Mouse (Mus musculus) liver, adult 2 months (tissue): ENCODE results near the gene Filip1. TPM values are rescaled to one million over a fixed set of nuclear protein-coding genes. Genes with fewer than 3 reads are reported as not detected.

Experiments used
- DNase-seq: peaks from one replicate; pipeline ENCODE4 v3.0.0-alpha.2; 2011; ENCODE audit warnings: low read depth, low spot score; ENCODE audit errors: extremely low read depth
- H3K27ac ChIP-seq: fragments of 200-500 bp; replicated peaks from 2 replicates; pipeline ENCODE4 v1.5.1; 2012; ENCODE audit warnings: low read depth, mild to moderate bottlenecking, control low read depth, inconsistent platforms, low read length; ENCODE audit not compliant: insufficient read depth
- H3K27me3 ChIP-seq: fragments of 200-500 bp; 2 replicates; pipeline ENCODE4 v1.6.1; 2012; ENCODE audit warnings: mild to moderate bottlenecking, moderate library complexity, low read length, inconsistent platforms; ENCODE audit not compliant: control insufficient read depth, insufficient read depth
- H3K36me3 ChIP-seq: fragments of 200-500 bp; 2 replicates; pipeline ENCODE4 v1.6.1; 2012; ENCODE audit warnings: low read length, inconsistent platforms; ENCODE audit not compliant: control insufficient read depth, insufficient read depth
- H3K4me1 ChIP-seq: fragments of 200-500 bp; 2 replicates; pipeline ENCODE4 v1.6.1; 2011; ENCODE audit warnings: low read length; ENCODE audit not compliant: control insufficient read depth, insufficient read depth
- H3K4me3 ChIP-seq: fragments of 200-500 bp; 2 replicates; pipeline ENCODE4 v1.5.1; 2011; ENCODE audit warnings: low read depth, mild to moderate bottlenecking, control low read depth, low read length, moderate library complexity; ENCODE audit not compliant: insufficient read depth
- H3K79me2 ChIP-seq: fragments of 200-500 bp; 2 replicates; pipeline ENCODE4 v1.6.1; 2012; ENCODE audit warnings: inconsistent platforms, mild to moderate bottlenecking, low read length, moderate library complexity; ENCODE audit not compliant: control insufficient read depth, insufficient read depth
- H3K9ac ChIP-seq: fragments of 200-500 bp; 2 replicates; pipeline ENCODE4 v1.6.1; 2012; ENCODE audit warnings: low read depth, mild to moderate bottlenecking, control low read depth, inconsistent platforms, low read length
- CTCF ChIP-seq: fragments of 200-500 bp; IDR thresholded peaks from 2 replicates; pipeline ENCODE4 v1.5.1; 2011; ENCODE audit warnings: low read depth, low read length, control low read depth
- POLR2A ChIP-seq: fragments of 200-500 bp; IDR thresholded peaks from 2 replicates; pipeline ENCODE4 v1.6.1; 2011; ENCODE audit warnings: low read length, control low read depth; ENCODE audit not compliant: insufficient read depth; ENCODE audit errors: extremely low read depth
- WGBS: fragments of 180-500 bp; shearing (Covaris S2); methylation state at CpG from one replicate; pipeline ENCODE4 v1.1.7; 2018; 5-methylcytosine and 5-hydroxymethylcytosine counted together
- polyA plus RNA-seq: library from polyadenylated mRNA; depleted of rRNA; stranded (reverse); fragments of >200 nt; gene quantifications from 2 replicates; pipeline ENCODE4 v1.2.3, GENCODE M21; 2012
- total RNA-seq: library from RNA; depleted of rRNA; stranded (reverse); fragments of >200 nt; gene quantifications from 2 replicates; pipeline ENCODE4 v1.2.3, GENCODE M21; 2014

Gene Filip1
- total and polyA plus RNA-seq, 2 experiments: 0.10 to 1.2 TPM

DNA sequence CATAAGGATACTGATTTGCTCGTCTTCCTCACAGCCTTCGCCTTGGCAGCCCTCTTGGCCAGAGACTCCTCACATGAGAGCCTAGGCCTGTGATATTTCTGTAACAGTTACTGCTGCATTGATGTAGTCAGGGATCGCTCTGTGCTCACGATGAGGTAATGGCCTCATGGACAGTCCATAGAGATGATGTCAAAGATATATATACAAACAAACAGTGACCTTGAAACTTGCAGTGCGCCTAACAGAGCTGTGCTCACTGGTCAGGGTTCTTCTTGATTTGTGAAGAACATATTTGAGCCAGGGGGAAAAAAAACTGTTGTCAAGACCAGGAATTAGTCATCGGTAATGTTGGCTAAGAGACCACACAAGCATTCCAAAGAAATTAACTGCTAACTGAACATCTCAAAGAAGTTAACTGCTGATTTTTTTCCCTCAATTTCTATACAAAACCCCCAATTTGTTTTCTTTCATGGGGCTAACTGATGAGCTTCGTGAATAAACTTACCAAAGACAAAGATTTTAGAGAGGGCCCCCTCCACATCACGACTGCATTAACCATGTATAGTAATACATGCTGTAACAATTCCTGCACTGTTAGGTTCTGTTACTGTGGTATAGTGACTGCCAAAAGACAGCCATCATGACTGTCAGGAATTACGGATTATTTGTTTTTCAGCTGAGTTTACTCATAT lies 86.0 kb downstream of the Filip1 start:
- no peak overlapping the region for H3K9ac ChIP-seq
- 75% methylated on average over 9 of the region's 9 CpGs for WGBS
- no peak overlapping the region for H3K4me3 ChIP-seq
- no peaks in the 10 kb centered on the region for H3K4me1 ChIP-seq
- TF ChIP-seq CTCF (no peak), POLR2A (no peak)
- H3K79me2 ChIP-seq: no peaks in the 10 kb centered on the region
- no peak for DNase-seq
- no peaks in the 10 kb centered on the region for H3K27me3 ChIP-seq
- no peak overlapping the region for H3K27ac ChIP-seq
- H3K36me3 ChIP-seq: no peaks in the 10 kb centered on the region

DNA sequence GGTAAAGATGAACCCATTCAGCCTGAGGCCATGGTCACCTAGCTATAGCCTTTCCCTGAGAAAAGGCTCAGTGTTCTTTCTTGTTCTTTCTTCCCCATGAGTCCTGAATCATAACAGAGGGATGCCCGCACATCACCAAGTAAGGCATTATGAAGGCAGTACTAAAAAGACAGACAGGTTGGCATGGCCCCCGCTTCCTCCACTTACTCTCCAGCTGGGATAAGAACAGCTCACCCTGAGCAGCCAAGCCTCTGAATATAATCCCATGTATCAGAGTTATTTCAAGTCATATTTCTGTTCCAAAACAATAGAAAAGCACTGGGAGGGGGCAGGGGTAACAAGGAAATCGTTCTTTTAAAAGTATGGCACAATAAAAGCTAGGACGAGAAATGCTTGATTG lies 86.7 kb downstream of the Filip1 start:
- no peak overlapping the region for H3K27ac ChIP-seq
- no peak overlapping the region for H3K4me3 ChIP-seq
- H3K79me2 ChIP-seq: no peaks in the 10 kb centered on the region
- H3K36me3 ChIP-seq: no peaks in the 10 kb centered on the region
- no peaks in the 10 kb centered on the region for H3K27me3 ChIP-seq
- no peak overlapping the region for H3K9ac ChIP-seq
- no peaks in the 10 kb centered on the region for H3K4me1 ChIP-seq
- 92% methylated on average over 4 of the region's 4 CpGs for WGBS
- DNase-seq: no peak
- TF ChIP-seq CTCF (no peak), POLR2A (no peak)

DNA sequence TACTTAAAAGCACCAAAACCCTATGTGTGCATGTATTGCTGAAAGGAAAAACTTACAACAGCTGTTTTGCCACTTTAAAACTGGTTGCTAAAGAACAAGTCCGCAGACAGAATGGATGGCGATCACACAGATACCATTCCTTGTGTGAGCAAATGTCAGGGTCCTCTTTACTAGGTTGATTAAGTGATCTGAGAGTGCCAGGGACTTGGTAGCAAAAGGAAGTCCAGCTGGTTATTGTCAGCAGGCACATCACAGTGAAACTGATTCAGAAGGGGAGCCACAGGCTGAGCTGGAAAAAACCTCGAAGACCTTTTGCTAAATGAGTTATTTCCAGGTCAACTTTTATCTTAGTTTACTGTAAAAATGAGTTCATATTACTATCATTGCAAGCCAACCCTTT lies 89.4 kb downstream of the Filip1 start:
- TF ChIP-seq CTCF (no peak), POLR2A (no peak)
- WGBS: 84% methylated on average over 3 of the region's 3 CpGs

GRCm38 (mm10) chr9:79922493-79922760 lies 90.2 kb downstream of the Filip1 start:
- Histone ChIP-seq H3K4me3 (no peak overlapping the region), H3K4me1 (no peaks in the 10 kb centered on the region; the same call in 1 of the 2 replicates), H3K9ac (no peak overlapping the region), H3K79me2 (no peaks in the 10 kb centered on the region), H3K36me3 (no peaks in the 10 kb centered on the region), H3K27ac (no peak overlapping the region), H3K27me3 (no peaks in the 10 kb centered on the region)
- no peak for DNase-seq
- TF ChIP-seq POLR2A (no peak), CTCF (no peak)
- 87% methylated on average over 6 of the region's 6 CpGs for WGBS

More for the DNA sequence above, 89.4 kb downstream of the Filip1 start:
- no peak overlapping the region for H3K9ac ChIP-seq
- no peaks in the 10 kb centered on the region; the same call in 1 of the 2 replicates for H3K4me1 ChIP-seq
- no peaks in the 10 kb centered on the region for H3K79me2 ChIP-seq
- no peak for DNase-seq
- H3K27ac ChIP-seq: no peak overlapping the region
- H3K4me3 ChIP-seq: no peak overlapping the region
- no peaks in the 10 kb centered on the region for H3K36me3 ChIP-seq
- no peaks in the 10 kb centered on the region for H3K27me3 ChIP-seq

DNA sequence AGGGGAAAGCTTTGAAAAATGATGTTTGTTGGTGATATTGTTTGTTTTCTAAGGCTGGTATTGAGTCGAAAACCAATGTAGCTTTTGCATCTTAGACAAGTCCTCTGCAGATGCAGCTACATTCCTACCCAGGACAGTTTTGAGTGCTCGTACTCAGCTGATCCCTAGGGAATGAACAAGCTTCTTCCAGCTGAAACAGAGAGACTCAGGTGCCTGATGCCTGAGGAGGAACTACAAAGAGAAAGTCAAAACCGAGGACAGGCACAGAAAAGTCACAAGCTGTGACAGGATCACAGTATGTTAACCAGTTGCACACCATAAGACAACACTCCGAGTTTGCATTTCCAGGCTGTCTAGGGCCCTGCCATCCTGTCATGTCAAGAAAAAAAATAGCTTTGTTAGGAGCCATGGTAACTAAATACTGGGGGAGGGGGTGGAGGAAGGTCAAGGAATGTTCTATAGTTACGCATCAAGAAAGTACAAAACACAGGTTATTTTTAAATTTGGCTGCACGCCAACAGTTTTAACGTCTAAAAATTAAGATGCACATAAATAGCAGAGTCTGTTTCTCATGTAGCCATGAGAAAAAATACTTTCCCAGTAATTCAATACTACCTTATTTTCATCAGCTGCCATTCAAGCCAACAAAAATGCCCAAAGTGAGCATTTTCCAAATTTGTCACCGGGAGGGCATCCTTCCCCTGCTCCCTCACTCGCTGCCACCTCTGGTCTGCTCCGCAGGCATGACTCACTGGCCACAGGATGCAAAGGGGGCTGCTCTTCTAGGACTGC lies 90.8 kb downstream of the Filip1 start:
- WGBS: 70% methylated on average over 10 of the region's 10 CpGs
- TF ChIP-seq CTCF (no peak), POLR2A (no peak)
- Histone ChIP-seq H3K27ac (no peak overlapping the region), H3K4me1 (no peaks in the 10 kb centered on the region; the same call in 1 of the 2 replicates), H3K27me3 (no peaks in the 10 kb centered on the region), H3K79me2 (no peaks in the 10 kb centered on the region), H3K36me3 (no peaks in the 10 kb centered on the region), H3K4me3 (no peak overlapping the region), H3K9ac (no peak overlapping the region)
- no peak for DNase-seq

DNA sequence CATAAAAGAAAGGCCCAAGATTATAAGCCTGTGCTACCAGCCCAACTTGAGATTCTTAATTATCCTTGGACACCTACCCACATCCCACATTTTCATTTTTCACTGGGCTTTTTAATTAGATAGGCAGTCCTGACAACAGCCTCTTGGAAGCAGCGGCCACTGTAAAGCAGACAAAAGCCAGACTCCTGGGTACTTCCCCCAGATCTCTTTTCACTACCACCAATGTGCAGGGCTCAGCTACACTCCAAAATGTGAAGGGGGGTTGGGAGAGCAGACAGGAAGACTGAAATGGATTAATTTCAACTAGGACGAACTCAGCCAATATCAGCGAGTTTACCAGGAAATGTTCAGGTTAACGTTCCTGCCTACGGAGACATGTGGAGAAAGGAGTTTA lies 92.1 kb downstream of the Filip1 start:
- DNase-seq: no peak
- 67% methylated on average over 5 of the region's 5 CpGs for WGBS

More for the DNA sequence above, 92.1 kb downstream of the Filip1 start:
- H3K4me3 ChIP-seq: no peak overlapping the region
- no peak overlapping the region for H3K27ac ChIP-seq
- TF ChIP-seq CTCF (no peak), POLR2A (no peak)
- no peaks in the 10 kb centered on the region for H3K79me2 ChIP-seq
- no peaks in the 10 kb centered on the region; the same call in 1 of the 2 replicates for H3K4me1 ChIP-seq
- H3K27me3 ChIP-seq: no peaks in the 10 kb centered on the region
- no peaks in the 10 kb centered on the region for H3K36me3 ChIP-seq
- H3K9ac ChIP-seq: no peak overlapping the region
